Mouse (Mus musculus) T-helper 17 cell (primary cell): ENCODE measurements around the gene Cox7a1.

ENCODE experiments used
- in situ Hi-C, 2 experiments: fragments of 300-600 bp; cut with MboI, MseI; formaldehyde crosslinking; loops; 1 replicate in 1 of 2; 2 replicates in 1 of 2; pipeline ENCODE4 v1.15.1; 2025; ENCODE audit warnings: high pct_unique_total_duplicates in 2 of 2

Cox7a1 gene

GRCm38 (mm10) chr7:30220008-30220356 lies 36.0 kb downstream of the Cox7a1 start:
- in situ Hi-C loops = no loop called here

GRCm38 (mm10) chr7:30221433-30221832 lies 37.5 kb downstream of the Cox7a1 start:
- in situ Hi-C loops = no loop called here

GRCm38 (mm10) chr7:30222205-30222604 lies 38.3 kb downstream of the Cox7a1 start:
- in situ Hi-C loops = no loop called here

GRCm38 (mm10) chr7:30224206-30224605 lies 40.3 kb downstream of the Cox7a1 start:
- in situ Hi-C loops = no loop called here

GRCm38 (mm10) chr7:30231328-30231668 lies 47.4 kb downstream of the Cox7a1 start:
- in situ Hi-C loops = no loop called here

- in situ Hi-C loops = no loop called here
These were observed 47.9 kb downstream of the Cox7a1 start, which contains the start of the genes Polr2i and Tbcb for GRCm38 (mm10) chr7:30231669-30232454. Gene Polr2i, plus strand, starts transcription at chr7:30231948. Gene Tbcb, minus strand, starts transcription at chr7:30232272.

GRCm38 (mm10) chr7:30232631-30233148 lies 48.7 kb downstream of the Cox7a1 start:
- in situ Hi-C loops = no loop called here

GRCm38 (mm10) chr7:30233387-30233786 lies 49.4 kb downstream of the Cox7a1 start:
- in situ Hi-C loops = no loop called here

- in situ Hi-C loops = no loop called here
These were observed 50.4 kb downstream of the Cox7a1 start for GRCm38 (mm10) chr7:30234276-30234858.

- in situ Hi-C loops = loop anchor here in 1 of 2 experiments (5.0 kb wide), 1 partner anchor 42 kb away; no protein-coding TSS in a partner anchor
These were observed 51.1 kb downstream of the Cox7a1 start for GRCm38 (mm10) chr7:30235091-30235490.

GRCm38 (mm10) chr7:30235625-30236024 lies 51.7 kb downstream of the Cox7a1 start, which contains the start of gene Ovol3:
Gene Ovol3, minus strand, starts transcription at chr7:30235725.
- in situ Hi-C loops = loop anchor here in 1 of 2 experiments (5.0 kb wide), 1 partner anchor 42 kb away; no protein-coding TSS in a partner anchor
